Mouse (Mus musculus): Measurements from ENCODE around the gene Unc13a.

- TF ChIP-seq POLR2A (IDR thresholded peaks at IDR 0.05; ENCODE audit: borderline replicate concordance, control insufficient read depth, low read depth, low read length): no peak
- TF ChIP-seq CTCF (IDR thresholded peaks at IDR 0.05; ENCODE audit: control insufficient read depth, insufficient read depth, low read length): no peak
Observed at GRCm38 (mm10) chr8:71679550-71680168, 8.1 kb upstream of the Unc13a start.
